Mouse (Mus musculus): ENCODE measurements at regions not wholly inside any gene's neighbourhood (a gene's known extent, or its start where the extent isn't known, plus 50 kb on each side); places are given as distances from the start of the nearest gene placed in this dataset.

DNA sequence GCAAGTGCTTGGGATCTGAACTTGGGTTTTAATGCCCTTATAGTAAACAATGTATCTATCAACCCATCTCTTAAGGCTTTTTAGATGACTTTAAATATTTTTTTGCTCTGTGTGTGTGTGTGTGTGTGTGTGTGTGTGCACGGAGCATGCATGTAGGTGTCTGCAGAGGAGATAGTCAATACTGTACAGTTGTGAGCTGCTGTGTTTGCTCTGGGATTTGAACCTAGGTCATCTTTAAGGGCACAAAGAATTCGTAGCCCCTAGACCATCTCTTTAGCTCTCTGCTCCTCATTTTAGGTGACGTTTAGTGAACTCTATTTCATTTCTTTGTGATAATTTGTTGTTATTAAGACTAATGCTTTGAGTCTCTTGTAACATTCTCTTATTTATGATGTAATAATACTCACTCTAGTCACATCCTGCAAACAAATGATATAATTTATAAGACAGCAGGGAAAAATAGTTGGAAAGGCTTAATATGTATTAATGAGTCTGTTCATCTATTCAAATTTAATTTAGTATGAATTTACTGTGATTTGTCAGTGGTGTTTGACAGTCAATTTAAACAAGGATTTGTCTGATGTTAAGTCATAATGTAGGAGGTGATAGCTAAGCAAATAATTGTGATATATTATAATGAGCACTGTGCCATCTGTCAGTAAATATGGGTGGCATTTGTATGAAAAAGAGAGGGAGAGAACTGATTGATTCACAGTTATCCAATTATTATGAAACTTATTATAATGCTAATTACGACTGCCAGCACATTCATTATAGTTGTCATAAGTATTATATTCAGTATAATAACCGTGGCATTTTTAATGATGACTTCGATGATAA is 212.8 kb upstream of the Tnc start:
- TF ChIP-seq CTCF (IDR thresholded peaks at IDR 0.05; ENCODE audit: low read depth) (no peak), EP300 (optimal IDR thresholded peaks at IDR 0.05) (no peak)
